Mouse (Mus musculus): ENCODE measurements around the gene Dhx58. TPM values are rescaled to one million over a fixed set of nuclear protein-coding genes. Genes with fewer than 3 reads are reported as not detected.

The Dhx58 gene
- total and polyA plus RNA-seq, 2 experiments from 2014 or later, result 1.8 to 3.8 TPM

GRCm38 (mm10) chr11:100720345-100720744, 16.3 kb upstream of the Dhx58 start:
- H3K36me3 ChIP-seq (ENCODE audit: insufficient read depth, low read length), result peaks cover 29% of the 10 kb centered on the region

DNA sequence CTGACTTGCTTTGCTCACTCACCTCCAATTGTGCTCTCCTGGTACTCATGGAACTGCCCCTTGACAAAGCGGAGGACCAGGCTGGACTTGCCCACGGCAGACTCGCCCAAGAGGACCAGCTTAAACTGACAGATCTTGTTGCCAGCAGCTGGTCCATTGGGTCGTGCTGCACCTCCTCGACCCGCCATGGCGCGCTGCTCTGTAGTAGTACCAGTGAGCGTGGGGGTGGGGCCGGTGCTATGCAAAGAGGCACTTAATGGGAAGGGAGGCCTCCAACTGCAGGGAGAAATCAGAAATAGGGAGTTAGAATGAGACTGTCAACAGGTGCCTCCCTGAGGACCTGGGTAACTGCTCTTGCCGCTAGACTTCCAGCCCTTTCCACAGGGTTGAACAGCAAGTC, 15.8 kb upstream of the Dhx58 start:
- Histone ChIP-seq H3K27me3 (ENCODE audit: insufficient read depth, low read length) (no peaks in the 10 kb centered on the region), H3K36me3 (ENCODE audit: insufficient read depth, low read length) (peaks cover 27% of the 10 kb centered on the region), H3K4me1 (ENCODE audit: insufficient read depth, low read length) (no peaks in the 10 kb centered on the region), H3K4me2 (ENCODE audit: low read depth, low read length, poor library complexity, severe bottlenecking) (no peak overlapping the region), H3K9me3 (ENCODE audit: low read length) (no peaks in the 10 kb centered on the region), H3K4me3 (ENCODE audit: low read depth, low read length) (no peak overlapping the region), H3K27ac (ENCODE audit: low read depth, low read length) (no peak overlapping the region), H3K9ac (replicated peaks; ENCODE audit: low read length, poor library complexity, severe bottlenecking) (no peak overlapping the region)
- WGBS, result 87% methylated on average over 11 of the region's 11 CpGs
- ATAC-seq (ENCODE audit: low FRiP score) (no peak), DNase-seq (ENCODE audit: low spot score) (no peak)
- TF ChIP-seq CTCF (IDR thresholded peaks at IDR 0.05), result no peak

More at GRCm38 (mm10) chr11:100720345-100720744, 16.3 kb upstream of the Dhx58 start:
- DNase-seq (ENCODE audit: low spot score) (no peak), ATAC-seq (ENCODE audit: low FRiP score) (no peak)
- H3K4me2 ChIP-seq (ENCODE audit: low read depth, low read length, poor library complexity, severe bottlenecking), result no peak overlapping the region
- H3K4me1 ChIP-seq (ENCODE audit: insufficient read depth, low read length), result no peaks in the 10 kb centered on the region
- H3K27me3 ChIP-seq (ENCODE audit: insufficient read depth, low read length), result no peaks in the 10 kb centered on the region
- 0 out of 2 replicates have a peak overlapping the region, but pooled peaks have one; percentile 26 for H3K27ac ChIP-seq (ENCODE audit: low read depth, low read length)
- no peak overlapping the region for H3K4me3 ChIP-seq (ENCODE audit: low read depth, low read length)
- H3K9ac ChIP-seq (replicated peaks; ENCODE audit: low read length, poor library complexity, severe bottlenecking), result no peak overlapping the region
- WGBS, result 67% methylated on average over 5 of the region's 5 CpGs
- no peak for TF ChIP-seq CTCF (IDR thresholded peaks at IDR 0.05)
- no peaks in the 10 kb centered on the region for H3K9me3 ChIP-seq (ENCODE audit: low read length)

GRCm38 (mm10) chr11:100719312-100719711, 15.2 kb upstream of the Dhx58 start:
- ATAC-seq (ENCODE audit: low FRiP score), result no peak
- Histone ChIP-seq H3K36me3 (ENCODE audit: insufficient read depth, low read length) (peaks cover 26% of the 10 kb centered on the region), H3K9me3 (ENCODE audit: low read length) (no peaks in the 10 kb centered on the region), H3K4me2 (ENCODE audit: low read depth, low read length, poor library complexity, severe bottlenecking) (no peak overlapping the region), H3K4me3 (ENCODE audit: low read depth, low read length) (no peak overlapping the region), H3K4me1 (ENCODE audit: insufficient read depth, low read length) (no peaks in the 10 kb centered on the region), H3K27me3 (ENCODE audit: insufficient read depth, low read length) (no peaks in the 10 kb centered on the region), H3K27ac (ENCODE audit: low read depth, low read length) (no peak overlapping the region), H3K9ac (replicated peaks; ENCODE audit: low read length, poor library complexity, severe bottlenecking) (no peak overlapping the region)
- DNase-seq (ENCODE audit: low spot score), result no peak
- 77% methylated on average over 3 of the region's 3 CpGs for WGBS
- TF ChIP-seq CTCF (IDR thresholded peaks at IDR 0.05), result no peak

- H3K4me3 ChIP-seq (ENCODE audit: low read depth, low read length), result no peak overlapping the region
- DNase-seq (ENCODE audit: low spot score), result no peak
- no peak overlapping the region for H3K9ac ChIP-seq (replicated peaks; ENCODE audit: low read length, poor library complexity, severe bottlenecking)
- H3K27me3 ChIP-seq (ENCODE audit: insufficient read depth, low read length), result no peaks in the 10 kb centered on the region
- no peak for TF ChIP-seq CTCF (IDR thresholded peaks at IDR 0.05)
- H3K27ac ChIP-seq (ENCODE audit: low read depth, low read length), result no peak overlapping the region
- no peaks in the 10 kb centered on the region for H3K9me3 ChIP-seq (ENCODE audit: low read length)
- WGBS, result 82% methylated on average over 4 of the region's 4 CpGs
- no peak overlapping the region for H3K4me2 ChIP-seq (ENCODE audit: low read depth, low read length, poor library complexity, severe bottlenecking)
- no peak for ATAC-seq (ENCODE audit: low FRiP score)
- 0 out of 2 replicates have a peak, but pooled peaks cover under 1% of the 10 kb centered on the region for H3K4me1 ChIP-seq (ENCODE audit: insufficient read depth, low read length)
- H3K36me3 ChIP-seq (ENCODE audit: insufficient read depth, low read length), result peaks cover 26% of the 10 kb centered on the region
Measured at GRCm38 (mm10) chr11:100718866-100719265, 14.8 kb upstream of the Dhx58 start.

DNA sequence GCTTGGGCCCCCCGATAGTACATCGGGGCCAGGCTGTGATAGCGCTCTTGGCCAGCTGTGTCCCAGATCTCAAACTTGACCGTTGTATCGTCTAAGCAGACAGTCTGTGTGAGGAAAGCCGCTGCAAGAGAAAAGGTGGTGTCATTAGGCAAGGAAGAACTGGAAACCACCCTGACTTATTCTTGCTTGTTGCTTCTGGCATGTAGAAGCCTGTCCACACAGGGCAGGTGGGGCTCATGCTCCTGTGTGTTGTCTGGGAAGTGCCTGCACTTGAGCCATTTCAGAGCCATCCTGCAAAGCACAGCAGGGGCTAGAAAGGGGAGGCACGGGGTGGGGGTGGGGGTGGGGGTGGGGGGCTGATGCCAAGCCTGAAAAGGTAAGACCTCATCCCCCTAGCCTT, 14.4 kb upstream of the Dhx58 start:
- TF ChIP-seq CTCF (IDR thresholded peaks at IDR 0.05), result no peak
- Histone ChIP-seq H3K9me3 (ENCODE audit: low read length) (no peaks in the 10 kb centered on the region), H3K27ac (ENCODE audit: low read depth, low read length) (no peak overlapping the region), H3K36me3 (ENCODE audit: insufficient read depth, low read length) (peaks cover 26% of the 10 kb centered on the region), H3K9ac (replicated peaks; ENCODE audit: low read length, poor library complexity, severe bottlenecking) (no peak overlapping the region), H3K4me2 (ENCODE audit: low read depth, low read length, poor library complexity, severe bottlenecking) (no peak overlapping the region), H3K4me3 (ENCODE audit: low read depth, low read length) (no peak overlapping the region), H3K27me3 (ENCODE audit: insufficient read depth, low read length) (no peaks in the 10 kb centered on the region), H3K4me1 (ENCODE audit: insufficient read depth, low read length) (0 out of 2 replicates have a peak, but pooled peaks cover 3% of the 10 kb centered on the region)
- DNase-seq (ENCODE audit: low spot score), result no peak
- WGBS, result 100% methylated on average over 7 of the region's 7 CpGs
- no peak for ATAC-seq (ENCODE audit: low FRiP score)

DNA sequence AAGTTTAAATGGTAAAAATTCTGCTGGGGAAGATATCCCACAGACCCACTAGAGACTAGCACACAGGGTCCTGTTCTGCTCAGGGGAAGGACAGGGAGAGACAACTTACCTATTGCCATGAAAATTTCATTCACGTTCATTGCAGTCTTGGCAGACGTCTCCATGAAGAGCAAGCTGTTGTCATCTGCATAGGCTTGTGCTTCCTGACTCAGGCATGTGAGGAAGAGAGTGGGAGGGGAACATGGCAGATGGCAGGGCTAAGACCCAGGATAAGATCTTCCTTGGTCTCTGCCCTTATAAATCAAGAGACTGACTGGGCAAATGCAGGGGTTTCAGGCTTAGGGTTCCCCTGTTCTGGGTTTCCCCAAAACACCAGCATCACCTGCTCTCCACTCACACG, 12.6 kb upstream of the Dhx58 start:
- 92% methylated on average over 3 of the region's 3 CpGs for WGBS
- Histone ChIP-seq H3K27me3 (ENCODE audit: insufficient read depth, low read length) (no peaks in the 10 kb centered on the region), H3K4me1 (ENCODE audit: insufficient read depth, low read length) (0 out of 2 replicates have a peak, but pooled peaks cover 3% of the 10 kb centered on the region), H3K36me3 (ENCODE audit: insufficient read depth, low read length) (peaks cover 26% of the 10 kb centered on the region), H3K4me2 (ENCODE audit: low read depth, low read length, poor library complexity, severe bottlenecking) (no peak overlapping the region), H3K9ac (replicated peaks; ENCODE audit: low read length, poor library complexity, severe bottlenecking) (no peak overlapping the region), H3K9me3 (ENCODE audit: low read length) (no peaks in the 10 kb centered on the region), H3K4me3 (ENCODE audit: low read depth, low read length) (no peak overlapping the region), H3K27ac (ENCODE audit: low read depth, low read length) (no peak overlapping the region)
- no peak for TF ChIP-seq CTCF (IDR thresholded peaks at IDR 0.05)
- no peak for ATAC-seq (ENCODE audit: low FRiP score)
- DNase-seq (ENCODE audit: low spot score), result no peak
